Mouse (Mus musculus) brain, embryonic 14.5 days (tissue): Measurements from ENCODE around the gene Arhgap30.

ENCODE experiments used
- CTCF ChIP-seq: fragments of 200-500 bp; IDR thresholded peaks from 2 replicates; pipeline ENCODE4 v1.5.1; 2012; ENCODE audit warnings: inconsistent platforms, mild to moderate bottlenecking, moderate library complexity, borderline replicate concordance; ENCODE audit not compliant: insufficient read depth, insufficient read length; ENCODE audit errors: extremely low read depth
- POLR2A ChIP-seq: fragments of 200-500 bp; IDR thresholded peaks from 2 replicates; pipeline ENCODE4 v1.6.1; 2012; ENCODE audit warnings: mild to moderate bottlenecking, inconsistent platforms, borderline replicate concordance; ENCODE audit not compliant: poor library complexity, insufficient read depth, insufficient read length, severe bottlenecking; ENCODE audit errors: extremely low read depth

- TF ChIP-seq POLR2A (no peak), CTCF (no peak)
Observed at GRCm38 (mm10) chr1:171425126-171425525, 36.4 kb downstream of the Arhgap30 start.
